Mouse (Mus musculus) urinary bladder, postnatal 4 days (tissue): ENCODE data around the gene Dpf3.

Source experiments
- DNase-seq, 2 experiments: peaks; one replicate each; pipeline ENCODE4 v3.0.0; 2021 to 2022; ENCODE audit warnings: low spot score in 2 of 2

Dpf3 gene

GRCm38 (mm10) chr12:83470085-83470484 is 17.4 kb downstream of the Dpf3 start:
- no peak for DNase-seq

- DNase-seq = no peak
Measured at GRCm38 (mm10) chr12:83466508-83467430, 20.7 kb downstream of the Dpf3 start.

- no peak for DNase-seq
Measured at GRCm38 (mm10) chr12:83466053-83466452, 21.5 kb downstream of the Dpf3 start.

- DNase-seq = no peak
Measured at GRCm38 (mm10) chr12:83460272-83460671, 27.2 kb downstream of the Dpf3 start.

- no peak for DNase-seq
Measured at GRCm38 (mm10) chr12:83454697-83455321, 32.7 kb downstream of the Dpf3 start.

- no peak for DNase-seq
Measured at GRCm38 (mm10) chr12:83451850-83452249, 35.7 kb downstream of the Dpf3 start.

- DNase-seq = no peak
Measured at GRCm38 (mm10) chr12:83450471-83450870, 37.0 kb downstream of the Dpf3 start.

- no peak for DNase-seq
Measured at GRCm38 (mm10) chr12:83449202-83449601, 38.3 kb downstream of the Dpf3 start.

GRCm38 (mm10) chr12:83445587-83445986 is 41.9 kb downstream of the Dpf3 start:
- DNase-seq = no peak

- DNase-seq = no peak
Measured at GRCm38 (mm10) chr12:83444448-83444847, 43.1 kb downstream of the Dpf3 start.

- DNase-seq = no peak
Measured at GRCm38 (mm10) chr12:83438002-83438401, 49.5 kb downstream of the Dpf3 start.

- DNase-seq = no peak
Measured at GRCm38 (mm10) chr12:83433987-83434698, 53.4 kb downstream of the Dpf3 start.

- DNase-seq = no peak
Measured at GRCm38 (mm10) chr12:83433436-83433835, 54.1 kb downstream of the Dpf3 start.

GRCm38 (mm10) chr12:83430207-83430606 is 57.3 kb downstream of the Dpf3 start:
- DNase-seq = no peak

- no peak for DNase-seq
Measured at GRCm38 (mm10) chr12:83428016-83428415, 59.5 kb downstream of the Dpf3 start.

GRCm38 (mm10) chr12:83427601-83428000 is 59.9 kb downstream of the Dpf3 start:
- no peak for DNase-seq

- no peak for DNase-seq
Measured at GRCm38 (mm10) chr12:83426326-83426725, 61.2 kb downstream of the Dpf3 start.

- DNase-seq = no peak
Measured at GRCm38 (mm10) chr12:83425736-83426135, 61.8 kb downstream of the Dpf3 start.

GRCm38 (mm10) chr12:83424720-83425444 is 62.6 kb downstream of the Dpf3 start:
- no peak for DNase-seq

- DNase-seq = no peak
Measured at GRCm38 (mm10) chr12:83424086-83424719, 63.3 kb downstream of the Dpf3 start.

GRCm38 (mm10) chr12:83420346-83420745 is 67.2 kb downstream of the Dpf3 start:
- DNase-seq = no peak
